Mouse (Mus musculus) MEL (cell line): Measurements from ENCODE around the gene Wdr78.

Experiments used
- BHLHE40 ChIP-seq: IDR thresholded peaks from 2 replicates; pipeline ENCODE4 v1.6.1; 2012; ENCODE audit warnings: low read depth, mild to moderate bottlenecking, inconsistent platforms, low read length, improper control_type of control experiment, borderline replicate concordance
- CHD2 ChIP-seq: IDR thresholded peaks from 2 replicates; pipeline ENCODE4 v1.6.1; 2011; ENCODE audit warnings: low read length, improper control_type of control experiment
- CTCF ChIP-seq, 3 experiments: IDR thresholded peaks in 2 of 3; conservative IDR thresholded peaks in 1 of 3; 2 replicates each; pipeline ENCODE4 v1.5.1; 2011 to 2012; ENCODE audit warnings: low read length in 3 of 3, low read depth in 2 of 3, mild to moderate bottlenecking in 2 of 3, improper control_type of control experiment in 1 of 3, inconsistent platforms in 1 of 3, mixed read lengths in 1 of 3, moderate library complexity in 1 of 3; ENCODE audit not compliant: control insufficient read depth in 1 of 3, insufficient read depth in 1 of 3, poor library complexity in 1 of 3, severe bottlenecking in 1 of 3
- GABPA ChIP-seq: IDR thresholded peaks from 2 replicates; pipeline ENCODE4 v1.6.1; 2012; ENCODE audit warnings: low read depth, mild to moderate bottlenecking, inconsistent platforms, low read length, improper control_type of control experiment, moderate library complexity
- MAX ChIP-seq: IDR thresholded peaks from 2 replicates; pipeline ENCODE4 v1.6.1; 2011; ENCODE audit warnings: low read length, improper control_type of control experiment
- MAZ ChIP-seq: IDR thresholded peaks from 2 replicates; pipeline ENCODE4 v1.6.1; 2012; ENCODE audit warnings: low read depth, mild to moderate bottlenecking, inconsistent platforms, low read length, improper control_type of control experiment
- NRF1 ChIP-seq: IDR thresholded peaks from 2 replicates; pipeline ENCODE4 v1.6.1; 2014; ENCODE audit warnings: low read depth, mild to moderate bottlenecking, inconsistent platforms, low read length, improper control_type of control experiment, moderate library complexity; ENCODE audit not compliant: poor library complexity, insufficient read depth, severe bottlenecking
- POLR2A ChIP-seq, 2 experiments: IDR thresholded peaks; 2 replicates each; pipeline ENCODE4 v1.6.1; 2011 to 2012; ENCODE audit warnings: low read length in 2 of 2, mild to moderate bottlenecking in 2 of 2, control low read depth in 1 of 2, improper control_type of control experiment in 1 of 2, low read depth in 1 of 2, moderate library complexity in 1 of 2; ENCODE audit not compliant: control insufficient read depth in 1 of 2, insufficient read depth in 1 of 2, poor library complexity in 1 of 2
- POLR2AphosphoS2 ChIP-seq: IDR thresholded peaks from 2 replicates; pipeline ENCODE4 v1.6.1; 2011; ENCODE audit warnings: low read length, improper control_type of control experiment
- RAD21 ChIP-seq: IDR thresholded peaks from 2 replicates; pipeline ENCODE4 v1.6.1; 2011; ENCODE audit warnings: mild to moderate bottlenecking, low read depth, low read length, improper control_type of control experiment
- RCOR1 ChIP-seq: IDR thresholded peaks from 2 replicates; pipeline ENCODE4 v1.6.1; 2012; ENCODE audit warnings: low read depth, mild to moderate bottlenecking, inconsistent platforms, low read length, improper control_type of control experiment
- ZKSCAN1 ChIP-seq: IDR thresholded peaks from 2 replicates; pipeline ENCODE4 v1.6.1; 2012; ENCODE audit warnings: low read depth, mild to moderate bottlenecking, inconsistent platforms, low read length, improper control_type of control experiment, moderate library complexity

GRCm38 (mm10) chr4:103113402-103113801 is 953 bp downstream of the Wdr78 start:
- TF ChIP-seq POLR2A (IDR thresholded peaks at IDR 0.05; ENCODE audit: control insufficient read depth in 1 of 2, insufficient read depth in 1 of 2, low read depth in 1 of 2, low read length in 2 of 2, poor library complexity in 1 of 2) (no peak), CHD2 (no peak), GABPA (no peak), POLR2AphosphoS2 (no peak), ZKSCAN1 (no peak), CTCF (IDR thresholded peaks at IDR 0.05 in 2 of 3, conservative IDR thresholded peaks at IDR 0.05 in 1 of 3; ENCODE audit: control insufficient read depth in 1 of 3, insufficient read depth in 1 of 3, low read depth in 2 of 3, low read length in 3 of 3, poor library complexity in 1 of 3, severe bottlenecking in 1 of 3) (no peak), MAZ (no peak), MAX (no peak), RAD21 (no peak), BHLHE40 (no peak), RCOR1 (no peak), NRF1 (no peak)
